Mouse (Mus musculus): ENCODE measurements around the gene Ints7. TPM values are rescaled to one million over a fixed set of nuclear protein-coding genes. Genes with fewer than 3 reads are reported as not detected.
A peak's percentile ranks its signal among the peaks of the same experiment; 100 is the strongest.

Gene Ints7
- polyA plus RNA-seq, 2 experiments = 39.9 to 61.8 TPM

DNA sequence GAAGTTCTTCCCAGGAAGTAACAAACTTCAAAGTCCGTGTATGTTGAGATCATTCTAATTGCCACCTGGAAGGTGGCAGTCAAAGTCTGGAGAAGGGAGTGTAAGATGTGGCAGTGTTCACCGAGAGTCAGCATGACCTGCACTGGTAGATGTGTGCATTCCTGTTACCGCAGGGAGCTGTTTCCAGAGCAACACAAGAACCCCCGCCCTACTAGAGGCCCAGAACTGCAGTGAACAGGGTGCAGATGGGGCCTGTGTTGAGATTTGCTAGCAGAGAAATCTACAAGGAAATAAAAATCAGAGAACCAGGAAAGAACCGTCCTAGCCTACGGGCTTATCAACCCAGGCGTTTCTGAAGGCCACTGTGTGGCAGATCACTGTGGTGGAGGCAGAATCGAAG lies 70.5 kb downstream of the Ints7 start:
- WGBS = 58% methylated on average over 8 of the region's 8 CpGs
- no peaks in the 10 kb centered on the region for H3K36me3 ChIP-seq (ENCODE audit: control insufficient read depth, insufficient read depth, low read length)
- no peak for TF ChIP-seq POLR2A (IDR thresholded peaks at IDR 0.05; ENCODE audit: borderline replicate concordance, extremely low read depth, insufficient read depth, insufficient read length)
- H3K27me3 ChIP-seq (ENCODE audit: control insufficient read depth, insufficient read depth, low read length) = no peaks in the 10 kb centered on the region
- DNase-seq (ENCODE audit: low spot score) = no peak
- H3K4me1 ChIP-seq (ENCODE audit: control insufficient read depth, insufficient read depth, low read length) = 0 out of 2 replicates have a peak, but pooled peaks cover 2% of the 10 kb centered on the region
- no peaks in the 10 kb centered on the region for H3K9me3 ChIP-seq (ENCODE audit: control insufficient read depth, low read length)
- H3K9ac ChIP-seq (ENCODE audit: low read depth, low read length, severe bottlenecking) = no peak overlapping the region
- no peak overlapping the region for H3K27ac ChIP-seq (replicated peaks; ENCODE audit: low read depth, low read length)
- ATAC-seq (ENCODE audit: low FRiP score, low read depth) = no peak
- no peak overlapping the region for H3K4me2 ChIP-seq (replicated peaks; ENCODE audit: low read depth, low read length, severe bottlenecking)
- H3K4me3 ChIP-seq (replicated peaks; ENCODE audit: low read length) = no peak overlapping the region

DNA sequence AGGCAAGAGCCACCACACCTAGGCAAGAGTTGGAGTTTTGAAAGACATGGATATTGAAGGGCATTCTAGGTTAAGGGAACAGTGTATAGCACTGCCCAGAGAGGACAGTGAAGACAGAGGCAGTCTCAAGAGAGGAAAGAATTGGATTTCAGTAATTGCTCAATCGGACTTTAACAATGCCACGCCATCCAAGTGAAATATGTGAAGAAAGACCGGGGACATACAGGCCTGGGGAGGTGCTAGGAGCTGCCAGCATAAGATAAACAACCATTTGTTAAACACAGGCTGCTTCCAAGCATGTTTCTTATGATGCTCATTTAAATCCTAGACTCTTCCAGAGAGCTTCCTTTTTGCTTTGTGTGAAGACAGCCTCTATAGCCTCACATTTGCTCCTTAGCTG lies 72.2 kb downstream of the Ints7 start:
- Histone ChIP-seq H3K36me3 (ENCODE audit: control insufficient read depth, insufficient read depth, low read length) (no peaks in the 10 kb centered on the region), H3K9ac (ENCODE audit: low read depth, low read length, severe bottlenecking) (no peak overlapping the region), H3K4me3 (replicated peaks; ENCODE audit: low read length) (no peak overlapping the region), H3K27me3 (ENCODE audit: control insufficient read depth, insufficient read depth, low read length) (no peaks in the 10 kb centered on the region), H3K4me1 (ENCODE audit: control insufficient read depth, insufficient read depth, low read length) (0 out of 2 replicates have a peak, but pooled peaks cover 2% of the 10 kb centered on the region), H3K9me3 (ENCODE audit: control insufficient read depth, low read length) (no peaks in the 10 kb centered on the region), H3K4me2 (replicated peaks; ENCODE audit: low read depth, low read length, severe bottlenecking) (no peak overlapping the region), H3K27ac (replicated peaks; ENCODE audit: low read depth, low read length) (no peak overlapping the region)
- ATAC-seq (ENCODE audit: low FRiP score, low read depth) (no peak), DNase-seq (ENCODE audit: low spot score) (no peak)
- no peak for TF ChIP-seq POLR2A (IDR thresholded peaks at IDR 0.05; ENCODE audit: borderline replicate concordance, extremely low read depth, insufficient read depth, insufficient read length)
- 79% methylated on average over 3 of the region's 3 CpGs for WGBS

DNA sequence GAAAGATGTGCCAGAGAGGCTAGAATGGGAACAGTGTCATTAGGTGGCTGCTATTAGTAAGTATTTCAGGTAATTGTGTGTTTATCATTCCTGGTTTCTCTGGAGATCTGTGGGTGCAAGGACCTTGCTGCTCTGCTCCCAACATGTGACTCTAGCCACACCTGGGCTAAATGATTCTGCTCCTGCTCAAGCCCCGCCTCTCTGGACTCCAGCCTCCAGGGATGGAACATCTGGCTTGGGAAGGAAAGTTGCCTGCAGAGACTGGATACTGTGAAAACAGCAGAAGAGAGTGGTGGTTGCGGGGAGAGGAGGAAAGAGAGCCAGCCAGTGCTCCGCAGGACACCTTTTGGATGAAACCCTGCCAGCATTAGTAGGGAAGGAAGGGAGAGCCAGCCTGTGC lies 84.0 kb downstream of the Ints7 start:
- Histone ChIP-seq H3K9me3 (ENCODE audit: control insufficient read depth, low read length) (no peaks in the 10 kb centered on the region), H3K4me1 (ENCODE audit: control insufficient read depth, insufficient read depth, low read length) (peaks cover 7% of the 10 kb centered on the region), H3K4me3 (replicated peaks; ENCODE audit: low read length) (no peak overlapping the region), H3K9ac (ENCODE audit: low read depth, low read length, severe bottlenecking) (no peak overlapping the region), H3K27me3 (ENCODE audit: control insufficient read depth, insufficient read depth, low read length) (no peaks in the 10 kb centered on the region), H3K36me3 (ENCODE audit: control insufficient read depth, insufficient read depth, low read length) (no peaks in the 10 kb centered on the region), H3K4me2 (replicated peaks; ENCODE audit: low read depth, low read length, severe bottlenecking) (no peak overlapping the region), H3K27ac (replicated peaks; ENCODE audit: low read depth, low read length) (no peak overlapping the region)
- ATAC-seq (ENCODE audit: low FRiP score, low read depth) (no peak), DNase-seq (ENCODE audit: low spot score) (no peak)
- 48% methylated on average over 3 of the region's 3 CpGs for WGBS
- TF ChIP-seq POLR2A (IDR thresholded peaks at IDR 0.05; ENCODE audit: borderline replicate concordance, extremely low read depth, insufficient read depth, insufficient read length) = no peak

DNA sequence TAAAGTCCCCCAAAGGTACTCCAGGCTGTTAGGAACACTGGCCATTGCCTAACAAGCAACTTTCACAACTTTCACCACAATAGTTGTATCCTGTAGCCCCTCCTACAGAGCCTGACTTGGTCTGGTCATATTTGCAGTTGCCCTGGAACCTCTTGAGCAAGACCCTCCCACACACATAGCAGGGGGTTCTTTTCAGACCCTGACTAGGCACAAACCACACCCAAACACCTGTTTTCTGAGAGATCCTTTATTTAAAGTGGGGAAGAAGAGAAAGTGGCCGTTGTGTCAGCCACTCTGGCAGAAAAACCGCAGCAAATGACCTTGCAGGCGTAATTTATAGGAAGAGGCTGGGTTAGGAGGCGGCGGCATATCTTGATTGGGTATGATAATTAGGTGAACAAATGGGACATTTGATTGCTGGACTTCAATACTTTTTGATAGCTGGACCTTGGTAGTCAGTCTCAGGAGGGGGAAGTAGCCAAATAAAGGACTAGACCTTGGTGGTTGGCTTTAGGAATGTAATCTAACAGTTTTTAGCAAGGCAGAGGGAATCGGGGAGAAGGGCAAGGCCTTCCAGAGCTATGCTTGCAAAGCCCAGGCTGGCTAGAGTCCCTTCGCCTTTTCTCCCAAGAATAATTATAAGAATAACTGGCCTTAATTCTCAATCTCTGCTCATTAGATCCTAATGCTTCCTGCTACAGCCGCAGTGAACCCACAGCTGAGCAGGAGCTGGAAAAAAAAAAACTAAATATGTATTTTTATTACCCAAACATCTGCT lies 85.8 kb downstream of the Ints7 start:
- H3K27ac ChIP-seq (replicated peaks; ENCODE audit: low read depth, low read length) = no peak overlapping the region
- H3K9me3 ChIP-seq (ENCODE audit: control insufficient read depth, low read length) = no peaks in the 10 kb centered on the region
- H3K9ac ChIP-seq (ENCODE audit: low read depth, low read length, severe bottlenecking) = no peak overlapping the region
- 59% methylated on average over 8 of the region's 8 CpGs for WGBS
- H3K36me3 ChIP-seq (ENCODE audit: control insufficient read depth, insufficient read depth, low read length) = no peaks in the 10 kb centered on the region
- DNase-seq (ENCODE audit: low spot score) (no peak), ATAC-seq (ENCODE audit: low FRiP score, low read depth) (no peak)
- H3K4me3 ChIP-seq (replicated peaks; ENCODE audit: low read length) = no peak overlapping the region
- no peak for TF ChIP-seq POLR2A (IDR thresholded peaks at IDR 0.05; ENCODE audit: borderline replicate concordance, extremely low read depth, insufficient read depth, insufficient read length)
- H3K4me1 ChIP-seq (ENCODE audit: control insufficient read depth, insufficient read depth, low read length) = peaks cover 7% of the 10 kb centered on the region
- no peak overlapping the region for H3K4me2 ChIP-seq (replicated peaks; ENCODE audit: low read depth, low read length, severe bottlenecking)
- no peaks in the 10 kb centered on the region for H3K27me3 ChIP-seq (ENCODE audit: control insufficient read depth, insufficient read depth, low read length)

DNA sequence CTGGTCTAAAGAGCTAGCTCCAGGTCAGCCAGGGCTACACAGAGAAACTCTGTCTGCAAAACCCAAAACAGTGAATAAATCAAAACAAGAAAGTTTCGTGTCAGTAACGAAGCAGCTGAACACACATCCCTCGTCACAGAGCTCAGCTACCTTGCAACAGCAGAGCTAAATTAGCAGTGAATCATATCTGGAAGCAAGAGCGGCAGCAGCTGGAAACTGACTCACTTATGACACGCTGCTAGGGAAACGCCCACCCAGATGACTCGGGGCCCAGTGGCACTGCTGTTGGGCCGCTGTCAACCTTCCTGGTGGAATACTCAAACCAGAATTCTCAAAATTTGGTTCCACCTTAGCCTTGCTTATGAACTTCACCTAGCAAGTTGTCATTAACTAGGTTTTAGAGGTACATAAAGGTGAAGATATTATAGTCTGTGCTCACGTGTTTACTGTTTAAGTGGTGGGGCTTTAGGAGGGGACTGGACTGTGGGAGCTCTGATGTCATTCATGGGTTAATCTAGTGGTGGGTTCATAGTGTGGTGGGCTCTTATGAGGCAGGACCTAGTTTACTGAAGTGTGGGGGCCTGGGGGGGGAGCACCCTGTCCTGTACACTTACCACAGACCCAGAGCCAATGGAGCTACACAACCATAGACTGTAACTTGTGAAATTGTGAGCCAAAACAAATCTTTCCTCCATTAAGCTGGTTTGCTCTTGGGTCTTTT lies 86.9 kb downstream of the Ints7 start:
- H3K4me1 ChIP-seq (ENCODE audit: control insufficient read depth, insufficient read depth, low read length) = peaks cover 7% of the 10 kb centered on the region
- H3K27ac ChIP-seq (replicated peaks; ENCODE audit: low read depth, low read length) = no peak overlapping the region
- no peak for TF ChIP-seq POLR2A (IDR thresholded peaks at IDR 0.05; ENCODE audit: borderline replicate concordance, extremely low read depth, insufficient read depth, insufficient read length)
- no peaks in the 10 kb centered on the region for H3K27me3 ChIP-seq (ENCODE audit: control insufficient read depth, insufficient read depth, low read length)
- no peaks in the 10 kb centered on the region for H3K9me3 ChIP-seq (ENCODE audit: control insufficient read depth, low read length)
- no peaks in the 10 kb centered on the region for H3K36me3 ChIP-seq (ENCODE audit: control insufficient read depth, insufficient read depth, low read length)
- WGBS = 46% methylated on average over 9 of the region's 9 CpGs
- H3K4me3 ChIP-seq (replicated peaks; ENCODE audit: low read length) = no peak overlapping the region
- ATAC-seq (ENCODE audit: low FRiP score, low read depth) = peak; percentile 23; the same call in 1 of the 2 replicates
- DNase-seq (ENCODE audit: low spot score) = peak; percentile 29
- no peak overlapping the region for H3K4me2 ChIP-seq (replicated peaks; ENCODE audit: low read depth, low read length, severe bottlenecking)
- H3K9ac ChIP-seq (ENCODE audit: low read depth, low read length, severe bottlenecking) = no peak overlapping the region
